Mouse (Mus musculus) gastrocnemius, adult 2 months (tissue): ENCODE results near the gene Olfr539. TPM values are rescaled to one million over a fixed set of nuclear protein-coding genes. Genes with fewer than 3 reads are reported as not detected.

Experiments used
- DNase-seq: peaks from one replicate; pipeline ENCODE4 v3.0.0; 2022
- H3K27ac ChIP-seq: fragments of 200-600 bp; 2 replicates; pipeline ENCODE4 v1.8.1; 2022; ENCODE audit warnings: mild to moderate bottlenecking
- H3K4me3 ChIP-seq: fragments of 200-600 bp; 2 replicates; pipeline ENCODE4 v1.8.1; 2022; ENCODE audit warnings: mild to moderate bottlenecking, moderate library complexity
- CTCF ChIP-seq: fragments of 200-600 bp; IDR thresholded peaks from 2 replicates; pipeline ENCODE4 v1.8.1; 2022; ENCODE audit warnings: antibody characterized with exemption, mild to moderate bottlenecking, moderate library complexity
- intact Hi-C: fragments of 180-260 bp; cut with DNase I; formaldehyde crosslinking; loops from one replicate; pipeline ENCODE4 v1.15.1; 2025
- total RNA-seq, 2 experiments: library from RNA; stranded (reverse); gene quantifications; 2 replicates each; pipeline ENCODE4 v1.2.3; 2021

Gene Olfr539
- total RNA-seq, 2 experiments from 2014 or later: not detected

- DNase-seq: no peak
- Histone ChIP-seq H3K4me3 (no peak overlapping the region), H3K27ac (no peak overlapping the region)
- intact Hi-C loops: no loop called here
- no peak for TF ChIP-seq CTCF
Measured at GRCm38 (mm10) chr7:140725558-140725957, 65.8 kb downstream of the Olfr539 start.

Other genes with a start within 250 kb of the Olfr539 start
- gene Olfr532, start 238.3 kb upstream of the Olfr539 start, total RNA-seq: not detected
- gene Olfr533, start 196.6 kb upstream of the Olfr539 start, total RNA-seq: not detected
- not detected for gene Olfr535, start 175.7 kb upstream of the Olfr539 start, total RNA-seq
- not detected for gene Olfr536, start 152.5 kb upstream of the Olfr539 start, total RNA-seq
- gene Olfr538, start 92.0 kb upstream of the Olfr539 start, total RNA-seq: not detected
- gene Olfr46, start 58.7 kb upstream of the Olfr539 start, total RNA-seq: not detected
- gene Olfr61, start 31.0 kb upstream of the Olfr539 start, total RNA-seq: not detected
- gene Olfr53, start 13.5 kb upstream of the Olfr539 start, total RNA-seq: not detected
- not detected for gene Olfr45, start 22.0 kb downstream of the Olfr539 start, total RNA-seq
- not detected for gene Olfr541, start 37.3 kb downstream of the Olfr539 start, total RNA-seq
- 1 to 10 TPM; 2.6 to 8.8 TPM for gene Cyp2e1, start 103.8 kb downstream of the Olfr539 start, total RNA-seq
- gene Syce1, start 127.9 kb downstream of the Olfr539 start, total RNA-seq: not detected
- gene Zfp941, start 162.2 kb downstream of the Olfr539 start, total RNA-seq: not detected
- not detected for gene Urah, start 175.1 kb downstream of the Olfr539 start, total RNA-seq
- gene Scgb1c1, start 185.6 kb downstream of the Olfr539 start, total RNA-seq: not detected
- not detected for gene Odf3, start 187.9 kb downstream of the Olfr539 start, total RNA-seq
- not detected for gene Gm45785, start 196.4 kb downstream of the Olfr539 start, total RNA-seq
- gene Ric8a, start 197.0 kb downstream of the Olfr539 start, total RNA-seq: 10 to 100 TPM; 12.7 TPM
- 1 to 10 TPM; 6.0 to 6.9 TPM for gene Bet1l, start 197.6 kb downstream of the Olfr539 start, total RNA-seq
- 10 to 100 TPM; 84.5 to 89.3 TPM for gene Psmd13, start 222.0 kb downstream of the Olfr539 start, total RNA-seq
- 10 to 100 TPM; 20.4 to 27.3 TPM for gene Sirt3, start 222.4 kb downstream of the Olfr539 start, total RNA-seq
- 1,000 to 10,000 TPM; 2,055 to 2,295 TPM for gene Cox8b, start 240.5 kb downstream of the Olfr539 start, total RNA-seq